Mouse (Mus musculus): ENCODE data around the gene Ppp1r14a. TPM values are rescaled to one million over a fixed set of nuclear protein-coding genes. Genes with fewer than 3 reads are reported as not detected.

Ppp1r14a gene
- total and polyA plus RNA-seq, 3 experiments: 3.8 to 7.1 TPM; not detected in 1

DNA sequence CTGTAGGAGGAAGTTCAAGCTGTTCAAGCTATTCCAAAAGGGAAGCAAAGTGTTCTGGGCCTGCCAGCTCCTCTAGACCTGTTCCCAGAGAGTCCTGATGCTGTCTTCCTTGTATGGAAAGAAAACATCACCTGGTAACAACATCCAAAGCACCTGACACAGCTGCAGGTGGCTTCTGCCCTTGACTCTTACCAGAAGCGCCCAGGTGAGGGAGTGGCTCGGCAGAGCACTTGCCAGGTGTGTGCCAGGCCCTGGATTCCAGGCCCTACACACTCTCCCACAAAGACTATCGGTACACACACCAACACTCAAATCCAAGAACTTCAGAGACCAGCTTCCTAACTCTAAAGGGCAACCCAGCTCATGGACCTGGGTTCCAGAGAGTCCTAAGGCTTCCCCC lies 25.3 kb upstream of the Ppp1r14a start:
- Histone ChIP-seq H3K4me3 (ENCODE audit: control insufficient read depth in 1 of 2, insufficient read depth in 1 of 2, low read depth in 2 of 2, low read length in 2 of 2) (no peak overlapping the region), H3K27ac (ENCODE audit: control insufficient read depth, low read depth, low read length) (no peak overlapping the region), H3K9me3 (replicated peaks; ENCODE audit: insufficient read depth, low read length) (no peaks in the 10 kb centered on the region), H3K9ac (ENCODE audit: control insufficient read depth, low read depth, low read length, poor library complexity, severe bottlenecking) (no peak overlapping the region), H3K36me3 (ENCODE audit: control insufficient read depth in 1 of 2, insufficient read depth in 2 of 2, low read length in 2 of 2) (peaks cover 0 to 5% of the 10 kb centered on the region in 2 experiments; a peak in 1 of 4 replicates), H3K27me3 (ENCODE audit: control insufficient read depth in 1 of 2, insufficient read depth in 2 of 2, low read length in 2 of 2) (no peaks in the 10 kb centered on the region), H3K79me2 (ENCODE audit: control insufficient read depth, insufficient read depth, low read length, poor library complexity) (no peaks in the 10 kb centered on the region), H3K4me1 (ENCODE audit: control insufficient read depth in 1 of 2, insufficient read depth in 2 of 2, low read length in 2 of 2) (no peaks in the 10 kb centered on the region)
- TF ChIP-seq MYB (IDR thresholded peaks at IDR 0.05; ENCODE audit: low read depth, low read length) (no peak), ZMIZ1 (IDR thresholded peaks at IDR 0.05; ENCODE audit: low read depth, low read length) (no peak), CHD2 (IDR thresholded peaks at IDR 0.05; ENCODE audit: low read length) (no peak), BHLHE40 (IDR thresholded peaks at IDR 0.05; ENCODE audit: borderline replicate concordance, low read depth, low read length) (no peak), POLR2A (IDR thresholded peaks at IDR 0.05; ENCODE audit: control insufficient read depth in 1 of 2, insufficient read depth in 1 of 2, low read depth in 1 of 2, low read length in 2 of 2, poor library complexity in 1 of 2) (no peak), MAX (IDR thresholded peaks at IDR 0.05; ENCODE audit: low read length) (no peak), RCOR1 (IDR thresholded peaks at IDR 0.05; ENCODE audit: low read depth, low read length) (no peak), RAD21 (IDR thresholded peaks at IDR 0.05; ENCODE audit: low read depth, low read length) (no peak), JUND (IDR thresholded peaks at IDR 0.05; ENCODE audit: low read depth, low read length) (no peak), HCFC1 (IDR thresholded peaks at IDR 0.05; ENCODE audit: low read depth, low read length) (no peak), TCF12 (IDR thresholded peaks at IDR 0.05; ENCODE audit: low read depth, low read length) (no peak), TAL1 (IDR thresholded peaks at IDR 0.05; ENCODE audit: low read length) (no peak), POLR2AphosphoS2 (IDR thresholded peaks at IDR 0.05; ENCODE audit: low read length) (no peak)
- DNase-seq (ENCODE audit: low read depth, low spot score): no peak

DNA sequence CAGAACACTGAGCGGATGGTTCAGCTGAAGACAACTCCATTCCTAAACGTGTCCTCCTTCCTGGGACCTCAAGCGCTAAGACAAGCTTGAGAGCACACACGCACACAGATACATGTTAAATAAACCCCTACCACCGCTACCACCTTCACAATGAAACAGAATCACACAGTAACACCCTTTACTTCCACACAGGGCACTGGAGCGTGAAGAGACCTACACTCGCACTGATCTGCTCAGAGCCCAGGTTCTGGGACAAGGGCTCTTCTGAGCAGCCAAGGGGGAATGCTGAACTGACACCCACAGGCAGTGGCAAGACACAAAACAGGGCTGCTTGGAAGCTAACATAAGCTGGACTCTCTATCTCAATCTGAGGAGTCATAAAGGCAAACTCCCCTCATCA lies 23.5 kb upstream of the Ppp1r14a start:
- DNase-seq (ENCODE audit: low read depth, low spot score): no peak
- H3K27ac ChIP-seq (ENCODE audit: control insufficient read depth, low read depth, low read length): no peak overlapping the region
- H3K27me3 ChIP-seq (ENCODE audit: control insufficient read depth in 1 of 2, insufficient read depth in 2 of 2, low read length in 2 of 2): no peaks in the 10 kb centered on the region
- no peaks in the 10 kb centered on the region for H3K9me3 ChIP-seq (replicated peaks; ENCODE audit: insufficient read depth, low read length)
- no peaks in the 10 kb centered on the region for H3K79me2 ChIP-seq (ENCODE audit: control insufficient read depth, insufficient read depth, low read length, poor library complexity)
- no peak overlapping the region for H3K4me3 ChIP-seq (ENCODE audit: control insufficient read depth in 1 of 2, insufficient read depth in 1 of 2, low read depth in 2 of 2, low read length in 2 of 2)
- no peaks in the 10 kb centered on the region for H3K4me1 ChIP-seq (ENCODE audit: control insufficient read depth in 1 of 2, insufficient read depth in 2 of 2, low read length in 2 of 2)
- no peak for TF ChIP-seq EP300 (IDR thresholded peaks at IDR 0.05; ENCODE audit: low read depth in 1 of 2, low read length in 2 of 2)
- TF ChIP-seq GABPA (IDR thresholded peaks at IDR 0.05; ENCODE audit: low read depth, low read length): no peak
- TF ChIP-seq RCOR1 (IDR thresholded peaks at IDR 0.05; ENCODE audit: low read depth, low read length): no peak
- TF ChIP-seq TAL1 (IDR thresholded peaks at IDR 0.05; ENCODE audit: low read length): no peak
- TF ChIP-seq ELF1 (IDR thresholded peaks at IDR 0.05; ENCODE audit: low read depth, low read length): no peak
- TF ChIP-seq ETS1 (IDR thresholded peaks at IDR 0.05; ENCODE audit: low read depth, low read length): no peak
- TF ChIP-seq MAFK (IDR thresholded peaks at IDR 0.05; ENCODE audit: borderline replicate concordance, low read depth, low read length): no peak
- no peak for TF ChIP-seq POLR2A (IDR thresholded peaks at IDR 0.05; ENCODE audit: control insufficient read depth in 1 of 2, insufficient read depth in 1 of 2, low read depth in 1 of 2, low read length in 2 of 2, poor library complexity in 1 of 2)
- no peak for TF ChIP-seq POLR2AphosphoS5 (IDR thresholded peaks at IDR 0.05; ENCODE audit: borderline replicate concordance, low read depth, low read length)
- no peak overlapping the region for H3K9ac ChIP-seq (ENCODE audit: control insufficient read depth, low read depth, low read length, poor library complexity, severe bottlenecking)
- H3K36me3 ChIP-seq (ENCODE audit: control insufficient read depth in 1 of 2, insufficient read depth in 2 of 2, low read length in 2 of 2): peaks cover 0 to 2% of the 10 kb centered on the region in 2 experiments; a peak in 1 of 4 replicates

Data from MEL (cell line).